Mouse (Mus musculus) erythroblast, embryonic 14.5 days (primary cell): ENCODE results near the gene Zfp593.

Experiments
- GATA1 ChIP-seq: IDR thresholded peaks from 2 replicates; pipeline ENCODE4 v1.6.1; 2012; ENCODE audit warnings: low read length, inconsistent platforms, mixed read lengths
- TAL1 ChIP-seq: IDR thresholded peaks from 3 replicates; pipeline ENCODE4 v1.6.1; 2012; ENCODE audit warnings: low read length, inconsistent platforms, mixed read lengths

DNA sequence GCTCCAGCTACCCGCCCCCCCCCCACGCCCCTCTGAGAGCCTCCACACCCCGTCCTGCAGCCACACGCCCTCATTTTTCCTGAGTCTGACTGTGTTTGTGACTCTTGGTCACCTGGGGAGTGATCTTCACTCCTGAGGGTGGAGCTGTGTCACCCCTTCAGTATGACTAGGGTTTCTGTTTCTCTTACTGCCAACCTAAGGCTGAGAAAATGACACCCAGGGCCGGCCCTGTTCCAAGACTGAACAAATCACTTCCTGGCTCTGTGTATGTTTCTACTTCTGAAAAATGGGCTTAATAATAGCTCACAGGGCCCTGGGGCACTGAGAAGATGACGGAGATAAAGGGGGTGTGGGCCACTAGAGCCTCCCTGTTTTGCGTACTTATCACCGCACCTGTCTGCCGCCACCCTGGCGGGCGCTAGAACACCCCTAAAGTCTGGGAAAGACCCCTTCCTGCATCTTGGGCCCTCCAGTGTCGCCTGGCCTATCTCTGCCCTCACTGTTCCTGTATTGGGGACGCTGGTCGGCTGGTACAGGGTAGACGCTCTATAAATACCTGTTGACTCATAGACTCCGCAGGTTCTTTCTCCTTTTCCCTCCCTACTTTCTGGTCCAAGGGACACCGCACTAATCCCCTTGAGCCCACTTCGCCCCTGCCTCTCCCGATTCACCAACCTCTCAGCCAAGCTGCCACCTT lies 7.7 kb downstream of the Zfp593 start:
- no peak for TF ChIP-seq GATA1
- TF ChIP-seq TAL1 = no peak
